Mouse (Mus musculus) spleen, adult 10 weeks (tissue): ENCODE results near the gene Rpl28. TPM values are rescaled to one million over a fixed set of nuclear protein-coding genes. Genes with fewer than 3 reads are reported as not detected.

ENCODE experiments used
- polyA plus RNA-seq: library from polyadenylated mRNA; stranded (reverse); fragments of 350-450 nt; fragmentation: Illumina TruSeq; extraction: RNeasy Lipid Tissue Mini Kit (QIAGEN cat#74804); gene quantifications from one replicate; pipeline ENCODE4 v1.2.3, GENCODE M21; 2015; ENCODE audit warnings: low replicate concordance; ENCODE audit not compliant: insufficient read depth

Gene Rpl28
- polyA plus RNA-seq: 457 TPM

DNA sequence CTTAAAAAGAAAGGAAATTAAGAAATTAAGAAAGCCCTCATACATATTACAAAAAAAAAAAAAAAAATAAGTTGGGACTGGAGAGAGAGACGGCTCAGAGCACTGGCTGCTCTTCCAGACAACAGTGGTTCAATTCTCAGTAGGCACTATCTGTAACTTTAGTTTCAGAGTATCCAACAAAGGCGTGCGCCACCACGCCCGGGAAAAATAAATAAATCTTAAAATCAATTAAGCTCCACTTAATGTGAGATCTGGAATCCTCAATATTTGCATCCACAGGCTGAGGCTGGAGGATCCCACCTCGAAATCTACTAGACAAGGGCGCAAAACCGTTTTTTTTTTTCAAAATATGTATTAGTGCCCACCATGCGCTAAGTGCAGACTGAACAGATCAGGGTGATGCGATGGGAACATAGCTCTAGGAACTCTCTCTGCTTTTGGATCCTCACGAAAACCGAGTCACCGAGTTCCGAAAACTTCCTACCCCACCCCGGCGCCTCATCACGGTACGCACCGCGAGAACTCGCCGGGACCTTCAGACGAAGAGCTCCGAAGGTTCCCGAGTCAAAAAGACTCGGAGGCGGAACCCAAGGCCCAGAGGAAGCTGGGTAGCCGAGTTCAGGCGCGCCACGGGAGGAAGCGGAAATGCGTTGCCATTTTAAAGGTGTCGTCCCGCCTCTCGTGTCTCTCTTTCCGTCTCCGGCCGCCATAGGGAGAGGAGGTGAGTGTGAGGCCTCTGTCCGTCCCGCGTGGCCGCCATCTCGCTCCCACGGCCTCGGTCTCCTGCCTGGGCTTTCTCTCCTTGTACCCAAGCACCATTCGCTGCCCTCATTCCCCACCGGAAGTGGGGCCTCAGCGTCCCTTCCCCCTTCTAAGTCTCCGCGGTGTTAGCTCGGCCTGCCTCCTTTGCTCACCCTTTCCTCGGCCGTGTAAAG is at the start of gene Rpl28:
Rpl28 (plus strand) TSS at position 597 of the 935 bp plus-strand sequence.

GRCm38 (mm10) chr7:4752821-4753570 is 39.7 kb upstream of the Rpl28 start, which contains the start of gene Cox6b2:
Gene Cox6b2, minus strand, starts transcription at chr7:4753094.

DNA sequence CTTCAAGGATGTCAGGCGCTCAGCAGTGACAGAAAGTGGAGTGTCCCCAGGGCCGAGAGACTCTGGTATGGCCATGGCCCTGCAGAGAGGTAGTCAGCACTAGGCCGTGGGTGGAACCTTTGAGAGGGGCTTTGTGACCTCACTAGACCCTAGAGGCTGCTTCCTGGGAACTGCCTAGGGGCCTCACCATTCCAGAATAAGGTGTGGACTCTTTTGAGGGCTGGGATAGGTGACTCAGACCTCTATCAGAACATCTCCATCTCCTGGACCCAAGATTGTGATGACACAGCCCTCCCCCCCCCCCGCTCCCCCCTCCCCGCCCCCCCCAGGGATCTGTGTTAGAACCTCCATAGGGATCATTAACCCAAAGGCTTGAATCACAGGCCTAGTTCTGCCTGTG is 21.5 kb upstream of the Rpl28 start, which contains the start of gene Fam71e2:
Fam71e2 (minus strand) TSS at position 101 of the 400 bp plus-strand sequence.

GRCm38 (mm10) chr7:4782759-4783158 is 9.9 kb upstream of the Rpl28 start, which contains the start of the genes Il11 and Tmem190:
Gene Il11, minus strand, starts transcription at chr7:4782859.
Gene Tmem190, plus strand, starts transcription at chr7:4782937.

GRCm38 (mm10) chr7:4789436-4789935 is 3.2 kb upstream of the Rpl28 start, which contains the start of gene Tmem238:
Gene Tmem238, minus strand, starts transcription at chr7:4789656.

DNA sequence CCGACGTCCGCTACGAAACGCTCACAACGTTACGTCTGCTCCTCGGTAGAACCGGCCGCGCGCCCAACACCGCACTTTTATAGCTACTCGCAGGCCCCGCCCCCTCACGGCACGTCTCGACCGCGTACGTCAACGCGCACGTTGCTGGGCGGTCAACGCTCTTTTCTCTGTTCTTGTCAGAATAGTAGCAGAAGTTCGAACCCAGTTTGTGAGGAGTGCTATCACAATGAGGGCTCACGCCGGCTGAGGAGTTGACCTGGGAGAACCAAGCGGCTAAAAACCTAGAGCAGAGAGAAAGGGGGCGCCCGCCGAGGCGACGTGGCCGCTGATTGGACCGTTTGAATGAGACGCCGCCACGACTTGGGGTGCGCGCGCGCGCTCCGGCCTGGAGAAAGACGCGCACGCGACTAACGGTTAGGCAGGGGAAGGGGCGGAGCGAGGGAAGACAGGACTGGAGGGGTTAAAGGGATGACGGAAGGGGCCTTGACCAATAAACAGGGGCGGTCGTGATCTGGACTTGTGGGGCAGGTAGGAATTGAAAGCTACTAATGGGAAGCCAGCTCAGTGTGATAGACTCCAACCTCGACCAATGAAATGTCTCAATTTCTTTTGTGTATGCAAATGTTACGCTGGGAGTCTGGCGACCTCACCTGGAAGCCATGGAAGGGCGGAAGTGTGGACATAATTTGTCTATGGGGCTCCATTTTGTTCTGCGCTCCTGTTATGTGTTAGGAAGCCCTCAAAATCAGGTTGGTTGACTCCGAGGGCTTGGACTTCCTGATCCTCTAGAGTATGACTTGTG is 19.8 kb downstream of the Rpl28 start, which contains the start of gene Ube2s:
Ube2s (minus strand) TSS at position 288 of the 802 bp plus-strand sequence.

DNA sequence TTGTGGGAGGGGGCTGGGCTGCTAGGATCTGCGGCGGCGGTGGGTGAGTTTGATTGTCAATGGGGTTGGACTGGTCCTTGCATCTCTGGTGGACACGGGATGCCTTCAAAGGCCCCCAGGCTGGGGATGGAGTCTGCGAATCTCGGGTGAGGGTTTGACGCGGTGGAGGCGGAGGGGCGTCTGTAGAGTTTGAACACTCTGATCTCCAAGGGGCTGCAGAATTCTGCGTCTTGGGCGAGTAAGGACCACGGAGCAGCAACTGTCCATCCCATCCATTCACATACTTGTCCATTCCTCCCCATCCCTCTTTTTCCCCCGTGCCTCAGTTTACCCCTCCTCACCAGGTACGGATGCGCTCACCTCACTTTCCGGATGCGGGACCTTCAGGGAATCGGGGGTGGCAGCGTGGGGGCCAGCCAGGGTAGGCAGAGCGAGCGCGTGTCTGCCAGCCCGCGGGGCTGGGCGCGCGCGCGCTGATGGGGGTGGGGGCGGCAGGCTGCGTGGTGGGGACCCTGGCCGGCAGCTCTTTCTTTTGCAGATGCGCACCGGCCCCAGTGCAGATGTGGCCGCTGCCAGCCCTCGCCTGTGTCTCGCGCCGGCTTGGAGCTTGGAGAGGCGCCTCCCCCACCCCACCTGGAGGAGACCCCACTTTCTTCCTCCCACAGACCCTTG is 51.7 kb downstream of the Rpl28 start, which contains the start of gene Shisa7:
Shisa7 (minus strand) TSS at position 452 of the 672 bp plus-strand sequence.

Other genes with a start within 250 kb of the Rpl28 start
- 0.18 TPM for gene Syt5, start 245.3 kb upstream of the Rpl28 start, polyA plus RNA-seq
- 0.14 TPM for gene Ptprh, start 188.8 kb upstream of the Rpl28 start, polyA plus RNA-seq
- 12.5 TPM for gene Tmem86b, start 161.5 kb upstream of the Rpl28 start, polyA plus RNA-seq
- 69.8 TPM for gene Ppp6r1, start 133.9 kb upstream of the Rpl28 start, polyA plus RNA-seq
- 4.8 TPM for gene Hspbp1, start 107.8 kb upstream of the Rpl28 start, polyA plus RNA-seq
- gene Brsk1, start 102.3 kb upstream of the Rpl28 start, polyA plus RNA-seq: 0.57 TPM
- gene Tmem150b, start 67.6 kb upstream of the Rpl28 start, polyA plus RNA-seq: 8.1 TPM
- 30.4 TPM for gene Kmt5c, start 52.8 kb upstream of the Rpl28 start, polyA plus RNA-seq
- 5.1 TPM for gene Cox6b2, start 39.8 kb upstream of the Rpl28 start, polyA plus RNA-seq
- gene Fam71e2, start 21.6 kb upstream of the Rpl28 start, polyA plus RNA-seq: not detected
- gene Il11, start 10.0 kb upstream of the Rpl28 start, polyA plus RNA-seq: 0.11 TPM
- gene Tmem190, start 9.9 kb upstream of the Rpl28 start, polyA plus RNA-seq: not detected
- gene Tmem238, start 3.2 kb upstream of the Rpl28 start, polyA plus RNA-seq: 1.6 TPM
- gene Ube2s, start 19.7 kb downstream of the Rpl28 start, polyA plus RNA-seq: 78.0 TPM
- gene Shisa7, start 51.8 kb downstream of the Rpl28 start, polyA plus RNA-seq: 0.07 TPM
- gene Isoc2b, start 77.4 kb downstream of the Rpl28 start, polyA plus RNA-seq: 9.3 TPM
- gene Isoc2a, start 84.3 kb downstream of the Rpl28 start, polyA plus RNA-seq: 4.7 TPM
- gene Gm36210, start 113.6 kb downstream of the Rpl28 start, polyA plus RNA-seq: not detected
- 1.1 TPM for gene Zfp628, start 122.3 kb downstream of the Rpl28 start, polyA plus RNA-seq
- gene Nat14, start 129.2 kb downstream of the Rpl28 start, polyA plus RNA-seq: 2.1 TPM
- 1.2 TPM for gene Ssc5d, start 132.9 kb downstream of the Rpl28 start, polyA plus RNA-seq
- gene Sbk2, start 171.5 kb downstream of the Rpl28 start, polyA plus RNA-seq: 0.76 TPM
- not detected for gene Sbk3, start 178.3 kb downstream of the Rpl28 start, polyA plus RNA-seq
- gene Zfp579, start 203.3 kb downstream of the Rpl28 start, polyA plus RNA-seq: 38.0 TPM
- gene Zfp524, start 221.5 kb downstream of the Rpl28 start, polyA plus RNA-seq: 1.5 TPM
- gene Fiz1, start 221.8 kb downstream of the Rpl28 start, polyA plus RNA-seq: 22.3 TPM
- gene Gm44973, start 222.6 kb downstream of the Rpl28 start, polyA plus RNA-seq: 0.32 TPM
- gene Zfp865, start 227.5 kb downstream of the Rpl28 start, polyA plus RNA-seq: 25.1 TPM
- gene Ccdc106, start 227.7 kb downstream of the Rpl28 start, polyA plus RNA-seq: not detected
- gene 4632433K11Rik, start 241.2 kb downstream of the Rpl28 start, polyA plus RNA-seq: 3.0 TPM
- gene Zfp784, start 245.6 kb downstream of the Rpl28 start, polyA plus RNA-seq: 4.7 TPM